Mouse (Mus musculus) right cerebral cortex, postnatal 14 days (tissue): Measurements from ENCODE around the gene Nol10.
"Not testable (repeated sequence)": the region's sequence is repeated elsewhere in the genome, so short reads cannot be mapped to it uniquely, and the experiment has no call there.

Source experiments
- DNase-seq: peaks from one replicate; pipeline ENCODE4 v3.0.0; 2022

The Nol10 gene

DNA sequence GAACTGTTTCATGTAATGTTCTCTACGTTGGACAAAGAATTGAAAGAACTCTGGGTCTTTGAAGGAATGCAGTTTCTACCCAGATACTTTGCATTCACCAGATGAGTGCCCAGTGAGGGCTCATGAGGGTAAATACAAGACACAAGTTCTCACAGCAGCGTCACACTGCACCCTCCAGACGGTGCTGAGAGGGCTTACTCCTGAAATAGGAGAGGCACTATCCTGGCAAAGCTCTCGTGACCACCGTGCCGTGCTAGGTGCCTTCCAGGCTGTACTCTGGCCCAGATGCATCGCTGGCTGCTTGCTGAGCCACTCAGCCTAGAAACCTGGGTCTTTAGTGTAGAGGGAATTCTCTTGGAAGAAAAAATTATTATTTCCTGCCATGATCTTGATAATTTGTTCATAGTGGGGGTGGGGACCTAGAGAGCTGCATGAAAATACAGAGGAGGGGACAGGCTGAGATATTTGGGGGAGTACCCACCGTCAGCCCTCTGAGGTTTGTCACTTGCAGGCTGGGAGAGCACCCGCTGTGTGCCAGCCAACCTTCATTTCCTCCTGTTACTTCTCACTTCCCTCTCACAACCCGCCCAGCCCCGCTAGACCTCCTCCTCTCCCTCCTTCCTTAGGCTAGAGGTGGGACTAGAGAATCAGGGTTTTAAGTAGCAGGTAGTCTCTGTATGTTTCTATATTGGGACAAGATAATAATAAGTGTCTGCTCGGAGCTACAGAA, 63.7 kb downstream of the Nol10 start:
- DNase-seq, result no peak

DNA sequence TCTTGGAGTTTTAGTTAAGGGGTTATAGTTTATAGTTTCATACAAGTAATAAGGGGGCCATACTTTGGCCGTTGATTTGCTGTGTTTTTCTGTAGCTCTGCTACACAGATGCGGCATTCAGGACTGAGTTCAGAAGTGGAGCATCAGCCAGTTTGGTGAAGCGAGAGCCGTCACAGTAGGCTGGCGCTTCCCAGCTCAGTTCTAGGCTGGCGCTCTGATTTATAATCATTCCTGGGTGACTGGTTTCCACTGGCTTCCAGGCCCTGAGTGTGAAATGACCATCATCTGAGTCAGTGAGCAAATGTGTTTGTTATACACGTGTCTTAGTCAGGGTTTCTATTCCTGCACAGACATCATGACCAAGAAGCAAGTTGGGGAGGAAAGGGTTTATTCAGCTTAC, 66.5 kb downstream of the Nol10 start:
- DNase-seq, result no peak

DNA sequence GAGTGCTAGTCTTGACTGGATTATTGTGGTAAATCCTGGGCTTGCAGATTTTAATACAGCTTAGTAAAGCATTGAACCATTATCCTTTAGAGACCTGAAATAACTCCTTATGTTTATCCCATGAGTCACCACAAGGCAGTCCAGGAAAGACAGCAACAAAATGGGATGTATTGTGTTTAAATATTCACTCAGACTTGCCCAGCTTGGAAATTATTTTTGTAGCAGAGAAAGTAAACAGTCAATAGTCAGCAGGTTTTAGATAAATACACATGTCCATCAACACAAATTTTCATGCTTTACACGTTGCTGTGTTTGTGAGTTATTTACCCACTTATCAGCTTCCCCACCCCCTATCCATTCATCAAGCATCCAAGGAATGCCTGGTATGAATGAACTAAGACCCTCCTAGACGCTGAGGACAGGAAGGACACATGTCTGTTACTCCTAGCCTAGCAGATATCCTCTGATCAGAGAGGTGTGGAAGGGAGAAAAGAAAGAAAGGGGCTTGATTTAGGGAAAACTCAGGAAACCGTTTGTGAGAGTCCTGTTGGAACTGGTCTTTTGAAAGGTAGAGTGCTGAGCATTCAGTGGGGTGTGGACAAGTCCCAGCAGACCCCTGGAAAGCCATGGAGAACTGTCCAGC, 72.0 kb downstream of the Nol10 start:
- DNase-seq, result no peak

DNA sequence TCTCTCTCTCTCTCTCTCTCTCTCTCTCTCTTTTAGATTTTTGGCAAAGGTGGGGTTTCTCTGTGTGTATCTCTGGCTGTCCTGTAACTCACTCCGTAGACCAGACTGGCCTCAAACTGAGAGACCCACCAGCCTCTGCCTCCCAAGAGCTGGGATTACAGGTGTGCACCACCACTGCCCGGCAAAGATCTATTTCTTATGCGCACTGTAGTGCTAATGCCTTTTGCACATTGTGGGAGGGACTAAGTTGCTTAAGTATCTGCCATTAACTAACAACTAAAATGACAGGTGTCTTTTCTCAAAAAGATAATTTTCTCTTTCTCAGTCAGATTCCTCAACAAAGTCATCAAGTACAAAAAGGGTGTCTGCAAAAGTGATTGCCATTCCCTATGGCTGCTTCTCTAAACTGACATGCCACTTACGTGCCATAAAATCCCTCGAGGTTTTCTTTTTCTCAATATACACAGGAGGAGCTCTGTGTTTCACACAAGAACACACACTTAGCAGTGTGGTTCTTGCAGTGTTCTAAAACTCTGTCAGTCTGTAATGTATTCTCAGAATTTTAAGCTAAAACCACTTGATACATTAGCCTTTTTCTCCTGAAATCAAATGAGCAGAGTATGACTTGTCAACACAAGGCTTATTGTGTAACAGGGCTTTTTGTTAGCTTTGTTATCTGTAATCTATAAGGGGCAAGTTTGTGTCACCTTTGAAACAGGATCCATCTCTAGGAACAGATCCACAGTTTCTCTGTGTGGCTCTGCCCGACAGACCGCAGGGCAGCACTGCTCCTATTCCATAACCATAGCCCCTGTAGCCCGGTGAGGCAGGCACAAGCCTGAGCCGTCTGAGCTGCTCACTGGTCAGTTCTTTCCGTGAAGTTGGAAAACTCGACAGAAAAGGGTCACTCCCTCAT, 77.3 kb downstream of the Nol10 start:
- no peak for DNase-seq

DNA sequence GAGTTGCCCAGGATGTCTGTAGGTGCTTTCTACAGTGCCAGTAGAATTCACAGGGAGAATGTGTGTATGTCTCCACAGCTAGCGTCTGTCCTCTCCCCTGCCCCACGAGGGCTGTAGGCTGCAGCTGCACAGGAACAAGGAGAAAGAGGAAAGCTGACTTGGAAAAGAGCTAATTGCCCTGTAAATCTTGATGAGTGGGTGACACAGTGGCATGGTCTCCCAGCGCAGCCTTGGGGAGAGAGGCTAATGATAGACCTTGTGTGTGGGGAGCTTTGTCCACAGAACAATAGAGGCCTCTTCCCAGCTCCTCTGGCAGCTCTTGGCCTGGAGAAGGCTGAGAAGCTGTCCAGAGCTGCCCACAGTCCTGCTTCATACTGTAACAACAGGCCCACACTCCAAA, 78.5 kb downstream of the Nol10 start:
- no peak for DNase-seq

DNA sequence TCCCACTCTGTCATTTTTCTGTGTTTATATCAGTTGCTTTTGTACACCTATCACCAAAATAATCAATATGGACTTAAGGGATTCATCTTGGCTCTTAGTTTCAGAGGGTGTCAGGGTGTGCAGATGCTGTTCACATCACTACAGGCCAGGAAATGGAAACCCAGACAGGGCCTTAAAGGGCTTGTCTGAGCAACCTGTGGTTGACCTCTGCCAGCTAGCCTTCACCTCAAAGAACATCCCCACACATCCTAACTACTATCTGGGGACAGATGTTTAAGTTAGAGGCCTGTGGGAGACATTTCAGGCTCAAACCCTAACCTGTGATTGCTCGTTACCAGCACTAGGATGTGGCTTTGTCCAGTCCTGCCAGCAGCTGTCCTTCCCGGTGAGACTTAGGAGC, 82.3 kb downstream of the Nol10 start:
- DNase-seq, result no peak

DNA sequence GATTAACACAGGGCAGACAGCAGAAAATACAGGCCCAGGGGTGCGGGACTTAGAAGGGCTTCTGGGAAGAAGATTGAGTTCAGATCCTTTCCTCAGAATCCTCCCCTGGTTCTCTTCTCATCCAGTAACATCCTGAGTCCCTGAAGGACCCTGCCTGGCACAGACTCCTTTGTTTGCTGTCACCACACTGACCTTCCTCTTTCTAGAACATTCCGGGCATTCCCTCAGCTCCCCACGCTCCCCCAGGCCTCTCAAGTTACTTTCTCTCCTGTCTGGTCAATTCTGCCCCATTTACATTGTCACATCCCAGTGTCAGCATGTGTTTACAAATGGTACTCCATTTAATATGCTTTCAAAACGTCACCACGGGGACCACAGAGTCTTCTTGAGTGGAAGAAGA, 82.9 kb downstream of the Nol10 start:
- no peak for DNase-seq

DNA sequence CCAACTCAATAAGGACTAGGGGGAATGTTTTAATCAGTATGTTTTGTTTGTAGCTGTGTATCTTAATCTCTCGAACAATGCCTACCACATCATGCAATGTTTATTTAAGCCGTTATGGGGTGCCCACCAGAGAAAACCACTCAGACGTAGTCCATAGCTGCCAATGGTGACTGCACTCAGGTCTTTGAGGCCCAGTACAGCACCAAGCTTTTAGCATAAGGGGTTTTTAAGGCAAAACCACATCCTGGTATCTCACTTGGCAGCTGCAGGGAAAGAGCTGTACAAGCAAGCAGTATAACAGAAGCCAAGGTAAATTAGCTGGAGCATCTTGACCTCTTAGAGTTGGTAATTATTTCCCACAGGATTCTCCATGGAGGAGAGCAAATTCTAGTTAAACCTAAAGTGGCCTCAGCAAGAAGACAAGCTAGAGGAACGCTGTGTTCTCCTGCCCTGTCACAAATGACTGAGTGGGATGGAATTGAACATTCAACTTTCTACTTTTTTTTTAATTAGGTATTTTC, 83.6 kb downstream of the Nol10 start:
- DNase-seq, result no peak

DNA sequence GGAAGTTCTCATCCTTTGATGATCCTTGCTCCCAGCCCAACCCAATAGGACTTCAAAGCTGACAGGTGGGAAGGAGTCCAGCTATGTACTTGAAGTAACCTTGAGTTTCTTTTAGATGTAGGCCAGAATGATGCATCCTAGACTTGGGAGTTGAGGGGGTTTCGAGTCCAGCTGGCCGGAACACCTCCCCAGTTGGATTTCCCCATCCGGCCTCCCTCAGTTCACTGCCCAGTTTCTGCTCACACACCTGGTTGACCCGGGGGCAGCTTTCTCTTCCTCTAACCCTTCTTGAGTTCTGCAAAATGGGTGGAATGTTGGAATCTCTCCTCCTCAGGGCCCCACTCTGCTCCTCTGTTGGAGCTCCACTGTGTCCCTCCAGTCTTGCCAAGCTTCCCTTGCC, 85.5 kb downstream of the Nol10 start:
- DNase-seq, result no peak

DNA sequence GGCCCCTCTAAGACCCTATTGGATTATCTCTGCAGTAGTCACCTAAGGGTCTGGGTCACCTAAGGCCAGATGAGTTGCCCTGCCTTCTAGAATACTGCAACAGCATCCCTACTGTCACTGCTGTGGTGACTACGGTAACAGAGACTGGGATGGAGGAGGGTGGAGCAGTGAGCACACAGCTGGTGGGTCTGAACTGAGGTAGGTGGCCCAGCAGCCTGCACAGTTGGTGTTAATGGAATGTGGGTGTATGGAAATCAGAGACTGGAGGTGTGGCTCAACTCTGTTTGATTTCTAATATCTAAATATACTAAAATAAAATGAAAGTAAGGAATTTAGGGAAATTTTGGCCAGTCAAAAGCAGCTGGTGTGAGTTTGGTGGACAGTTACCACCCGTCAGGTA, 88.2 kb downstream of the Nol10 start:
- no peak for DNase-seq

DNA sequence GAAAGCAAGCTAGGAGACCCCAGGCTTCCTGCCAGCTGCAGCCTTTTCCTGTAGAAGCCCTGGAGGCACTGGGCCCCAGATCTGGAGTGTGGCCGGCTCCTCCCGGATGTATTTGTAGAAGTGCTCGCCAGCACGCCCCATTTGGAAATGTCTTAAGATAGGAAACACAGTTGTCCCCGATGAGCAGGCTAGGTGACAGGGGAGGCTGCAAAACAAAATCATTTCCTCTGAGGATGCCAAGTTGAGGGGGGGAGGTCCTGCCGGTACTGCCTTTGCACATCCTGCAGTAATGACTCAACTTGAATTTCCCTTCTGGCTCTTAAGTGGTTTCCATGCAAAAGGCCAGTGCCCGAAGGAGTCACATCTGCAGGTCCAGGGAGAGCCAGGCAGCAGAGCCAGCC, 92.0 kb downstream of the Nol10 start:
- no peak for DNase-seq

DNA sequence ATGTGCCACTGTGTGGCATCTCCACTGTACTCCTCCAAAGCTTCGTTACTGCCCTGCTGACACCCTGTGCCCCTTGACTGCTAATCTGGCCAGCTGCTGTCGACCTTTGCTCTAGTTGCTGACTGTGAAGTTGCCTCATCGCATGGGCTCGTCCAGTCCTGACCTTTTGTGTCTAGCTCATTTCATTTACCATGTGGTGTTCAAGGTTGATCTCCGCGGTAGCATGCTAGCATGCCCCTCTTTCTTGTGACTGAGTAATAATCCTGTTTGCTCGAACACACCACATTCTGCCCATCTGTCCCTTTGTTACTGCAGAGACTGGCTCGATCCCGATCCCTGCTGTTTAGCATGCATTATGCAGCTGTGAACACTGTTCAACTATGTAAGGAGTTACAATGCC, 93.2 kb downstream of the Nol10 start:
- no peak for DNase-seq

DNA sequence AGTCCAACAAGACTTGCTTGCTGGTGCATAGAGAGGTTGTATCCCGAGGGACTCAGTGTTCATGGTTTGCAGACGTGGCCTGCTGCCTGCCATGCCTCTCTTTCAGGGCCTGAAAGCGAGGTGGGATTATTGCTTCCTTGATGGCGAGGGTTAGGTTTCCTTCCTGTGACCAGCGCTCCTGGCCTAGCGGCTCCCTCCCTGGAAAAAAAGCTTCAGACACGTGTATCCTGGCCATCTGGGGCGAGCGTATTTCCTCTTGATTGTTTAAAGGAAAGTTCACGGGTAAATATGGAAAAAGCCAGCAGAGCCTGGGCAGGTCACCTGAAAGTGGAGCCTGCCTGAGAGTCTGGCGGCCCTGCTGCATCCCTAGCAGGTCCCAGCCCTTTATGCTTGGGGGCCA, 96.1 kb downstream of the Nol10 start:
- DNase-seq, result no peak

DNA sequence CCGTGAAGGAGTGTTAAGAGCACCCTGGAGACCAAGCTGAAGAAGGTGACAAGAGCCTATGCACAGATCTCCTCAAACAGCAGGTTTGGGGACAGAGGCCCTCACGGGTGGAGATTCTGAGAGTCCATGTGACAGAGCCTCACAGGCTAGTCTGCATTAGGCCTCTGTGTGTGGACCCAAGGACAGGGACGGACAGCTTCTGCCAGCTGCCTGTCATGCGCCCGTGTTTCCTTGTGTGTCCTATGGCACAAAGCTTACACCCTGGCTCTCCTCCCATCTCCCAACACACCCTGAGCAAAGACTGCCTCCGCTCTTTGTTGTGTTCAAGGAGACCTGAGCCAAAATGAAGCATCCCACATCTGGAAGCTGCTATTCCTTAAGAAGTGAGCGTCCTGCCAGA, 97.0 kb downstream of the Nol10 start:
- no peak for DNase-seq

DNA sequence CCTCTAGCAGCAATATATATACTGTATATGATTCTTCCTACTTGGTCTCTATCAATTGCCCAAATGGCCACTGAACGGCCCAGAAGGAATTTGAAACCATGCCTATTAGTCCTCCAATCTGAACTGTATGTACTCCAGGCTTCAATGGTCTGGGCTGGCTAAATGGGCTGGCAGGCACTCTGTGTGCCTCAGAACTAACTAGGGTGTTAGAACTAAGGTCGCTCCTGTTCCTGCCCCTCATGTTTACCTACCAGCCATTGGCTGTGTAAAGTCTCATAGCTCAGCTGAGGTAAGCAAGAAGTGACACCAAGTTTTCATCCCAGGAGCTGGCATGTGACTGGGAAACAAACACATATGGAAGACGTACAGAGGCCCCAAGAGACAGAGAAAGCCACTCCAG, 100.5 kb downstream of the Nol10 start:
- DNase-seq, result no peak

DNA sequence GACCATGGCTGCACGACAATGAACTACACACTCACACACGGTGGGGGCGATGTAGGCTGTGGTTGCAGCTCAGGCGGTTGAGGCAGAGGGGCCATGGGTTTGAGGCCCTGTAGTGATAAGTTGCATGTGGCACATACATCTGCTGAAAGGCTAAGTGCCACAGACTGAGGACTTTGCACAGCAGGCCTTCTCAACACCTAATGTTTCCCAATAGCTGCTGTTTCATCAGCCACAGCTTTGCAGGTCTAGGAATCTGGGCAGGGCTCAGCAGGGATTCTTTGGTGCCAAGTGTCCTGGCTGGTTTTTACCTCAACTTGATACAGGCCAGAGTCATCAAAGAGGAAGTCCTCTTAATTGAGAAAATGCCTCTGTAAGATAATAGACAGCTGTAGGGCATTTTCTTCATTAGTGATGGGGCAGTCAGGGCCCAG, 101.4 kb downstream of the Nol10 start:
- no peak for DNase-seq

DNA sequence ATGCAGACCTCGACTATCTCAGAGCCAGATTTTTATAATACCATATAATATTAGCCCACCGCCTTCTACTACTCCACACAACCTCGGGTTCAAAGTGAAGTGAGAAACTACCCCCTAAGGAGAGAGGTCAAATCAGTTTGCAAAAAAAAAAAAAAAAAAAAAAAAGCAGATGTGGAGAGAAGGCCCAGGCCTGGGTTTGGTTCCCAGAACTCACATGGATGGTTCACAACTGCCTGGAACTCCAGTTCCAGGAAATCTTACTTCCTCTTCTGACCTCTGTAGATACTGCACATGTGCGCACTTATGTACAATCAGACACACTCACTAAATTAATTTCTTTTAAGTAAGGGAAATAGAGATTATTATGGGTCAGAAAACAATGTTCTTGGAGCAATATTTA, 102.2 kb downstream of the Nol10 start:
- DNase-seq, result no peak

DNA sequence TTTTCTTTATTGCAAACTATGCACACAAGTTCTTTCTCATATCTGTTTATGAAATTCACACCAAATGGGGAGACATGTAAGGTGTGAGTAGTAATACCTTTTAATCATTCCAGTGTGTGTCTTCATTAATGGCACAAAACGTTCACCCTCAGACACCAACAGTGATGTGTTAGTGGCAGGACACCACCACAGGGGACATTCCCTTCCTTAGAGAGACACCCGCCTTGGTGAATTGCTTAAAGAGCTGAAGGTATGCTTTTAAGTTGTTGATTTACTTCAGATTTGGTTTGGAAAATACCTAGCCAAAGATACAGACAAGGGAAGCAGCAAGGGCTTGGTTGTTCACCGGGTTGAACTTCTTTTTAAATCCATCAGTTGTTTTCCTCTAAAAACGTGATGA, 102.7 kb downstream of the Nol10 start:
- DNase-seq, result no peak

DNA sequence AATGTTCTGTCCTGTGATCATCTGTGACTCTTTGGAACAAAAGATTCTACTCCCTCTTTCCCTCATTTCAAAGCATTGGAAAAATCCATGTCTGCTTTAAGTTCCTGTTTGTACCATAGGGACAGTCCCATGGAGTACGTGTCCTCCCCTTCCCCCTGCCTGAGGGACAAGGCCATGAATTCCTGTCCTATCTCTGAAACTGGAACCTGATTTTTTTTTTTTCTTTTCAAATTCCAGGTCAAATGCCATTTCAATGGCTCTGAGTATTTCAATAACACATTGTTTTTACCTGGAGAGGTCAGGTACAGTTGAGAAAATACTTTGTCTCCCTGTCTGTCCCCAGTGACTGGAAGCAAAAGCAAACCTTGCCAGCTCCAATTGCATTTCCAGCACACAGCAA, 104.0 kb downstream of the Nol10 start:
- no peak for DNase-seq

DNA sequence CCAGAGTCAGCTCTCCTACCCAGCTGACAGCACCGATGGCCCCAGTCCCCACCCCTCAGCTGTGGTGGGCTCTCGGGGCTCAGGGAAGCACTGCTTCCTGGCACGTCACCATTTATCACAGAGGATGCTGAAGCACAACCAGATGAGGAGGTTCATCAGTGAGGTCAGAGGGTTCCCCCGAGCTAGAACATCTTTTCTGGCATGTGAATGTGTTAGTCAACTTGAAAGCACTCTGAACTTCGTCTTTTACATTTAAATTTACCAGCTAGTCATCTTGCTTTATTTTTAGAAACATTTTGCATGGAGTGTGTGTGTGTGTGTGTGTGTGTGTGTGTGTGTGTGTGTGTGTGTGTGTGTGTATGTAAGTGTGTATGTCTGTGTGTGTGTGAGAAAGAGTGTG, 105.7 kb downstream of the Nol10 start:
- DNase-seq, result no peak

DNA sequence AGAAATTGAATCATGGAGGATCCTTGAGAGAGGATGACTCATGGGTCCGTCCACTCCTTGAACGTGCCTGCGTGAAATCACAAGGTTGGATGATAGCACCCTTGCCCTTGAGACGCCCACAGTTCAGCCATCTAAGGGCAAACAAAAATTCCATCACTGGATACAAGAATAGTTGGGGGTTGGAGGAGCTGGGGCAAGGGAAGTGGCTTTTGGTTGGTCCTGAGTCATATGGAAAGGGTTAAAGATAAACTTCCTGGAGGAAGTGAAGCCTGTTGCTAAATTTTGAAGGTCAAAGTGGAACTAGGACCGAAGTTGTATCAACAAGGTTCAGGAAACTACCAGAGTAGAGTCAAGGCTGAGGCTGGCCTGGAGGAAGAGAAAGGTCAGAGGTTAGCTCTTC, 106.8 kb downstream of the Nol10 start:
- DNase-seq, result no peak

DNA sequence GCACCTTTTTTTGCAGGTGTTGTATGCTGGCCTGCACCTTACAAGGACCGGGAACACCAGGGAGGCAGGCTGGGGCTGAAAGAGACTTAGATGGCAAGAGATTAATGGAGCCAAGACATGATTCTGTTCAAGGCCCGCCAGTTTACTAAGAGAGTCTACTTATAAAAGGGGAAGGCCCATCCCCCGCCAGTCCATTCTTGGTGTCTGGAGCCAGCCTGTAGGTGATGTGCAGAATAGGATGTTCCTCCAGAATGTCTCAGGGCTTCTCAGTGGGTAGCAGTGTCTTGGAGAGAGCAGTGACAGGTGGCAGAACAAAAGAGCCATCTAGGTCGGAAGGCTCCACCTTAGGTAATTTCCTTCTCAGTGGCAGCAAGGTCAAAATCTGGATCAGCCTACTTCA, 111.0 kb downstream of the Nol10 start:
- not testable (repeated sequence) for DNase-seq

DNA sequence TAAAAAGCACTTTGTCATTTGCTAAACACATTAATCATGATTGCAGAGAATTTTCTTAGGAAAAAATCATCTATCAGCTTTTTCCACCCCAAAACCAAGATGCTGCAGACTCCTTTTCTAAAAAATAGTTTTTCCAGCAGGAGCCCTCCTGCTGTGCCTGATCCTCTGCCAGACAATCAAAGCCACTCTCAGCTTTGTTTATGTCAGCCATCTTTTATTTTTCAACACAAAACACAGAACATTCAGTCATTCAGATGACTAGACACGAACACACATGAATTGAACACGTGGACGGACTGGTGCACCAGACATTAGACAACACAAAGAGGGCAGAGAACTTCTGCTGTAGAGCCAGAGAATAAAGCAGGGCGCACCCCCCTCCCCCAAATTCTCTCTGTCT, 115.4 kb downstream of the Nol10 start:
- no peak for DNase-seq

DNA sequence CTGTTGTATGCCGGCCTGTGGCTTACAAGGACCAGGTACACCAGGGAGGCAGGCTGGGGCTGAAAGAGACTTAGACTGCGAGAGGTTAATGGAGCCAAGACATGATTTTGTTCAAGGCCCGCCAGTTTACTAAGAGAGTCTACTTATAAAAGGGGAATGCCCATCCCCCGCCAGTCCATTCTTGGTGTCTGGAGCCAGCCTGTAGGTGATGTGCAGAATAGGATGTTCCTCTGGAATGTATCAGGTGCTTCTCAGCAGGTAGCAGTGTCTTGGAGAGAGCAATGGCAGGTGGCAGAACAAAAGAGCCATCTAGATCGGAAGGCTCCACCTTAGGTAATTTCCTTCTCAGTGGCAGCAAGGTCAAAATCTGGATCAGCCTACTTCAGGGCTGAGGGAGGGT, 116.3 kb downstream of the Nol10 start:
- DNase-seq, result not testable (repeated sequence)
